Mouse (Mus musculus): Measurements from ENCODE around the gene Foxo3. TPM values are rescaled to one million over a fixed set of nuclear protein-coding genes. Genes with fewer than 3 reads are reported as not detected.
A peak's percentile ranks its signal among the peaks of the same experiment; 100 is the strongest.

Gene Foxo3
- total and polyA plus RNA-seq, 3 experiments, result 9.2 to 18.2 (median 12.6) TPM

DNA sequence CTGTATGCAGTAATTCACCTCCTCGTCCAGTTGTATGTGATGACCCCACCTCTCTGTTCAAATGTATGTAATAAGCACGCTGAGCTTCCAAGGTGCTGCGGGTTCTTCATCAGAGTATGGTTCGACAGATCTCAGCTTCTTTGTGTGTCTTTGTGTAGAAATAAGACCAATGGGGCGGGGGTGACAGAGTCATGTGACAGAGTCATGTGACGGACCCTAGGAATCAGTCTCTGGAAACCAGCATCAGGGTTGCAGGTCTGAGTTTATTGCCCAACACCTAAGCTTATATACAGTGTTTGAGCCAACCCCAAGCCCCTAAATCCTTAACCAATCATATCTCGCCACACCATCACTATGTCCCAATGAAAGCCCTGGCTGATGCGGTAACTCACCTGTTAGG lies 29.9 kb upstream of the Foxo3 start:
- dilution Hi-C loops (cut with MboI; ENCODE audit: extremely low pct_ligation_motif_present, extremely low pct_unique_long_range_greater_than_20kb, low sequenced_read_pairs), result no loop called here
- Histone ChIP-seq H3K4me3 (replicated peaks in 1 of 3; ENCODE audit: low read depth in 2 of 3, low read length in 2 of 3, poor library complexity in 1 of 3) (no peak overlapping the region), H3K9ac (ENCODE audit: insufficient read depth, low read depth) (no peak overlapping the region), H3K27ac (ENCODE audit: insufficient read depth, low read depth) (no peak overlapping the region), H3K4me1 (ENCODE audit: control insufficient read depth in 1 of 2, insufficient read depth in 2 of 2) (no peaks in the 10 kb centered on the region), H3K27me3 (replicated peaks) (no peaks in the 10 kb centered on the region), H3K79me2 (replicated peaks; ENCODE audit: control insufficient read depth, extremely low read depth, insufficient read depth, poor library complexity, severe bottlenecking) (no peaks in the 10 kb centered on the region), H3K36me3 (replicated peaks in 1 of 2; ENCODE audit: control insufficient read depth in 1 of 2, insufficient read depth in 1 of 2, low read length in 1 of 2) (peaks cover 0 to 2% of the 10 kb centered on the region in 2 experiments), H3K4me2 (ENCODE audit: insufficient read depth, low read depth, poor library complexity, severe bottlenecking) (no peak overlapping the region), H3K9me3 (replicated peaks; ENCODE audit: low read length) (no peaks in the 10 kb centered on the region)
- TF ChIP-seq USF1 (IDR thresholded peaks at IDR 0.05; ENCODE audit: low read depth, low read length) (peak; percentile 5; the same call in 1 of the 2 replicates), NRF1 (IDR thresholded peaks at IDR 0.05; ENCODE audit: low read depth, low read length) (no peak), ZMIZ1 (IDR thresholded peaks at IDR 0.05; ENCODE audit: low read depth, low read length) (no peak)
- DNase-seq (ENCODE audit: extremely low read depth), result no peak
- in situ Hi-C loops (cut with MboI; ENCODE audit: low pct_ligation_motif_present, low pct_unique_long_range_greater_than_20kb, low sequenced_read_pairs), result loop anchor here (10.0 to 25.0 kb wide), 3 partner anchors 328 to 681 kb away; no protein-coding TSS in a partner anchor

DNA sequence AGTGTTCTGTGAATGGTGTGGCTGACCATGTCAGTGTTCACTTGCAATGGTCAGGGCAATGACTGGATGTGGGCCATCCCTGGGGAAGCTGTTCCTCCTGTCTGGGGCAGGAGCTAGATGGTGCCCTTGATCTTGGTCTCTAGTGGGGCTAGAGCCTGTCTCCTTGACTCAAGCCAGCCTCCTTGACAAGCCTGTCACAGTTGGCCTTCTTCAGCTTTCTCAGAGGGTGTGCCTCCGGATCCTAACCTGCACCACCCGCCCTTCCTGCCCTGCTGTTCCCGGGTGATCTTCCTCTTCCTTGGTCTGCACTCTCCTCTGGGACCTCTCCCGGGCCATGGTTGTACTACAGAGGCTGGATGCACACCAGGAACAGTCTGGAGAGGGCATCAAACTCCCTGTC lies 24.2 kb upstream of the Foxo3 start:
- in situ Hi-C loops (cut with MboI; ENCODE audit: low pct_ligation_motif_present, low pct_unique_long_range_greater_than_20kb, low sequenced_read_pairs) (loop anchor here (10.0 to 25.0 kb wide), 3 partner anchors 334 to 686 kb away; no protein-coding TSS in a partner anchor), dilution Hi-C loops (cut with MboI; ENCODE audit: extremely low pct_ligation_motif_present, extremely low pct_unique_long_range_greater_than_20kb, low sequenced_read_pairs) (no loop called here)
- no peak for DNase-seq (ENCODE audit: extremely low read depth)
- Histone ChIP-seq H3K4me3 (replicated peaks in 1 of 3; ENCODE audit: low read depth in 2 of 3, low read length in 2 of 3, poor library complexity in 1 of 3) (no peak overlapping the region), H3K4me1 (ENCODE audit: control insufficient read depth in 1 of 2, insufficient read depth in 2 of 2) (peaks cover 8 to 18% of the 10 kb centered on the region in 2 experiments), H3K9me3 (replicated peaks; ENCODE audit: low read length) (peaks cover 4% of the 10 kb centered on the region), H3K27me3 (replicated peaks) (no peaks in the 10 kb centered on the region), H3K9ac (ENCODE audit: insufficient read depth, low read depth) (no peak overlapping the region), H3K36me3 (replicated peaks in 1 of 2; ENCODE audit: control insufficient read depth in 1 of 2, insufficient read depth in 1 of 2, low read length in 1 of 2) (no peaks in the 10 kb centered on the region), H3K4me2 (ENCODE audit: insufficient read depth, low read depth, poor library complexity, severe bottlenecking) (no peak overlapping the region), H3K79me2 (replicated peaks; ENCODE audit: control insufficient read depth, extremely low read depth, insufficient read depth, poor library complexity, severe bottlenecking) (no peaks in the 10 kb centered on the region), H3K27ac (ENCODE audit: insufficient read depth, low read depth) (no peak overlapping the region)
- TF ChIP-seq USF2 (conservative IDR thresholded peaks at IDR 0.05; ENCODE audit: low read depth, low read length) (no peak), TBP (conservative IDR thresholded peaks at IDR 0.05; ENCODE audit: low read depth, low read length) (no peak), E2F4 (IDR thresholded peaks at IDR 0.05; ENCODE audit: insufficient replicate concordance, low read depth, low read length) (no peak), CHD2 (IDR thresholded peaks at IDR 0.05; ENCODE audit: low read length) (no peak), CHD1 (IDR thresholded peaks at IDR 0.05; ENCODE audit: low read depth, low read length) (no peak), POLR2AphosphoS2 (IDR thresholded peaks at IDR 0.05; ENCODE audit: low read depth, low read length) (no peak), HCFC1 (IDR thresholded peaks at IDR 0.05; ENCODE audit: low read depth, low read length) (no peak), MAX (IDR thresholded peaks at IDR 0.05; ENCODE audit: low read length) (no peak), EP300 (IDR thresholded peaks at IDR 0.05; ENCODE audit: low read length) (no peak), NRF1 (IDR thresholded peaks at IDR 0.05; ENCODE audit: low read depth, low read length) (no peak), PAX5 (IDR thresholded peaks at IDR 0.05; ENCODE audit: low read length) (no peak)

DNA sequence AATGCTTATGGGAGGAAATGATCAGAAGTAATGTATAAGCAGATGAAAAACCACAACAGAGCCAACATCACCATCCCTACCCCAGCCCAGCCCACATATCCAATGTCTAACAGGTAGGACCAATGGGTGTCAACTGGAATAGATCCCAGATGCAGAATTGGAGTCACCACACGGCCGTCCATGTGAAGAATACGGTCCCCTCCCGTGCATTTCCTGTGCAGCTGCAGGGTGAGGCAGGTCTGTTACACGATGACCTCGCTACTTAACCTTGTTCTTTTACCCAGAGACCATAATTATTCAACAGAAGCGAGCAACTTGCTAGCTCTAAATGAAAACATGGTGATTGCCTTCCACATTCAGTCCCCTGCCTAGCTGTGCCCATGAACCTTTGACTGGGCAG lies 23.4 kb upstream of the Foxo3 start:
- Histone ChIP-seq H3K4me2 (ENCODE audit: insufficient read depth, low read depth, poor library complexity, severe bottlenecking) (no peak overlapping the region), H3K9ac (ENCODE audit: insufficient read depth, low read depth) (no peak overlapping the region), H3K27me3 (replicated peaks) (no peaks in the 10 kb centered on the region), H3K79me2 (replicated peaks; ENCODE audit: control insufficient read depth, extremely low read depth, insufficient read depth, poor library complexity, severe bottlenecking) (no peaks in the 10 kb centered on the region), H3K9me3 (replicated peaks; ENCODE audit: low read length) (peaks cover 4% of the 10 kb centered on the region), H3K27ac (ENCODE audit: insufficient read depth, low read depth) (no peak overlapping the region), H3K36me3 (replicated peaks in 1 of 2; ENCODE audit: control insufficient read depth in 1 of 2, insufficient read depth in 1 of 2, low read length in 1 of 2) (no peaks in the 10 kb centered on the region), H3K4me1 (ENCODE audit: control insufficient read depth in 1 of 2, insufficient read depth in 2 of 2) (peaks cover 8 to 18% of the 10 kb centered on the region in 2 experiments), H3K4me3 (replicated peaks in 1 of 3; ENCODE audit: low read depth in 2 of 3, low read length in 2 of 3, poor library complexity in 1 of 3) (no peak overlapping the region)
- DNase-seq (ENCODE audit: extremely low read depth), result peak; percentile 42
- dilution Hi-C loops (cut with MboI; ENCODE audit: extremely low pct_ligation_motif_present, extremely low pct_unique_long_range_greater_than_20kb, low sequenced_read_pairs) (no loop called here), in situ Hi-C loops (cut with MboI; ENCODE audit: low pct_ligation_motif_present, low pct_unique_long_range_greater_than_20kb, low sequenced_read_pairs) (loop anchor here (5.0 to 25.0 kb wide), 7 partner anchors 275 to 788 kb away; no protein-coding TSS in a partner anchor)
- no peak for TF ChIP-seq HCFC1 (IDR thresholded peaks at IDR 0.05; ENCODE audit: low read depth, low read length)
- no peak for TF ChIP-seq JUN (IDR thresholded peaks at IDR 0.05; ENCODE audit: insufficient read depth, low read depth, low read length)
- peak; percentile 59; the same call in 1 of the 2 replicates for TF ChIP-seq BHLHE40 (IDR thresholded peaks at IDR 0.05; ENCODE audit: low read depth, low read length)
